Mouse (Mus musculus) lung, postnatal 0 days (tissue): ENCODE measurements around the gene Dlgap3. TPM values are rescaled to one million over a fixed set of nuclear protein-coding genes. Genes with fewer than 3 reads are reported as not detected.

ENCODE experiments used
- ATAC-seq: fragments of 200-750 bp; cut with Nextera tagmentation; 2 replicates; pipeline ENCODE4 v1.8.0; 2017; ENCODE audit warnings: moderate library complexity
- DNase-seq: peaks from one replicate; pipeline ENCODE4 v3.0.0-alpha.2; 2016; ENCODE audit warnings: low spot score
- H3K27ac ChIP-seq: fragments of 300-500 bp; sonication (generic); 2 replicates; pipeline ENCODE4 v1.5.1; 2014; ENCODE audit warnings: antibody characterized with exemption, mild to moderate bottlenecking, low read length, mixed read lengths
- H3K27me3 ChIP-seq: fragments of 300-500 bp; sonication (generic); replicated peaks from 2 replicates; pipeline ENCODE4 v1.6.1; 2014; ENCODE audit warnings: low read length, mixed read lengths; ENCODE audit not compliant: insufficient read depth
- H3K36me3 ChIP-seq: fragments of 300-500 bp; sonication (generic); 2 replicates; pipeline ENCODE4 v1.6.1; 2014; ENCODE audit warnings: low read length, mixed read lengths; ENCODE audit not compliant: insufficient read depth
- H3K4me1 ChIP-seq: fragments of 300-500 bp; sonication (generic); 2 replicates; pipeline ENCODE4 v1.6.1; 2014; ENCODE audit warnings: antibody characterized with exemption, low read depth, low read length, mixed read lengths; ENCODE audit not compliant: insufficient read depth
- H3K4me2 ChIP-seq: fragments of 300-500 bp; sonication (generic); replicated peaks from 2 replicates; pipeline ENCODE4 v1.6.1; 2014; ENCODE audit warnings: low read depth, mild to moderate bottlenecking, low read length, moderate library complexity, mixed read lengths
- H3K4me3 ChIP-seq: fragments of 300-500 bp; sonication (generic); 2 replicates; pipeline ENCODE4 v1.5.1; 2014; ENCODE audit warnings: low read depth, low read length
- H3K9ac ChIP-seq: fragments of 300-500 bp; sonication (generic); replicated peaks from 2 replicates; pipeline ENCODE4 v1.6.1; 2014; ENCODE audit warnings: low read depth, mild to moderate bottlenecking
- H3K9me3 ChIP-seq: fragments of 300-500 bp; sonication (generic); 2 replicates; pipeline ENCODE4 v1.6.1; 2016; ENCODE audit warnings: low read length, mixed read lengths
- CTCF ChIP-seq: IDR thresholded peaks from 2 replicates; pipeline ENCODE4 v1.5.1; 2016; ENCODE audit warnings: antibody characterized with exemption, mild to moderate bottlenecking
- EP300 ChIP-seq: IDR thresholded peaks from 2 replicates; pipeline ENCODE4 v1.6.1; 2016; ENCODE audit warnings: antibody characterized with exemption, mild to moderate bottlenecking, control low read depth
- WGBS: fragments of 180-500 bp; shearing (Covaris S2); extraction: QIAGEN DNeasy Blood & Tissue Kit; methylation state at CpG from one replicate; pipeline ENCODE4 v1.1.7; 2014; 5-methylcytosine and 5-hydroxymethylcytosine counted together
- polyA plus RNA-seq: library from polyadenylated mRNA; unstranded; fragments of >200 nt; fragmentation: Nextera tagmentation; extraction: Ambion mirVana; gene quantifications from 2 replicates; pipeline ENCODE4 v1.2.1, GENCODE M21; 2015

Dlgap3 gene
- polyA plus RNA-seq, 1 experiment from 2014 or later: 0.10 TPM

DNA sequence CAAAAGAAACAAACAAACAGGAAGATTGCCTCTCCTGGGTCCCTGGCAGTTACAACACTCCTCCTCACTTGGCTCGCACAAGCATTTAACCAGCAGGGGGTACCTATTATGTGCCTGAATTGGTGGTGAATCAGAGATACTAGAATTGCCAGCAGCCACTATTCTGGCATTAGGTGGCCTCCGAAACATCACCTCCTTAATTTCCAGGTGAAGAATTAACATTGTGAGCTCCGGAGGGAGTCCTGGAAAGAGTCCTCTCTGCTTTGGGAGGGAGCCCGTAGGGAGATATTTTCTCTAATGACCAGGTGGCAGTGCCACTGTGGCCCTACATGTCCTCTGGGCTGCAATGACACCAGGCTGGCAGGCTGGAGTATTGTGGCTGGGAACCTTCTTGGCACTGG, 47.2 kb downstream of the Dlgap3 start:
- H3K27ac ChIP-seq: no peak overlapping the region
- H3K4me1 ChIP-seq: no peaks in the 10 kb centered on the region
- no peak for TF ChIP-seq CTCF
- no peak for TF ChIP-seq EP300
- peaks cover 4% of the 10 kb centered on the region for H3K27me3 ChIP-seq
- H3K4me2 ChIP-seq: no peak overlapping the region
- DNase-seq: no peak
- WGBS: 75% methylated on average over 4 of the region's 4 CpGs
- no peak overlapping the region for H3K4me3 ChIP-seq
- no peaks in the 10 kb centered on the region for H3K36me3 ChIP-seq
- H3K9me3 ChIP-seq: no peaks in the 10 kb centered on the region
- no peak overlapping the region for H3K9ac ChIP-seq
- ATAC-seq: no peak

DNA sequence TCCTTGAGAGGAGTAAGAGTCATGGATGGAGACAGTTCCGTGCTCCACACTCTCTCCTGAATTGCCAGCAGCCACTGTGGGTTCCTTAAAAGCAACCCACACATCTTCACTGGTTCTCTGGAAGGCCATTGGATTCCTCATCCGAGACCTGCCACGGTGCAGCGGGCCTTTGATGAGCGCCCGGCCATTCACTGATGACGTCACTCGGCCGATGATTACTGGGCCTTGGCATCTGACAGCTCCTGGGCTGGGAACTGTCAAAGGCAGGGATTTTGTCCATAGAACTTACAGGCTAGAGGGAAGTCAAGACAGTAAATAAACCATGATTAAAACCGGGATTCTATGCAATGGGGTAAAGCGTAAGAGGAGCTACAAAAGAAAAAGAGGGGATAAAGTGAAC, 48.0 kb downstream of the Dlgap3 start:
- Histone ChIP-seq H3K36me3 (no peaks in the 10 kb centered on the region), H3K9ac (no peak overlapping the region), H3K4me2 (no peak overlapping the region), H3K4me3 (no peak overlapping the region), H3K27me3 (peaks cover 4% of the 10 kb centered on the region), H3K27ac (no peak overlapping the region), H3K4me1 (no peaks in the 10 kb centered on the region), H3K9me3 (no peaks in the 10 kb centered on the region)
- TF ChIP-seq CTCF (no peak), EP300 (no peak)
- no peak for ATAC-seq
- no peak for DNase-seq
- WGBS: 64% methylated on average over 11 of the region's 11 CpGs

DNA sequence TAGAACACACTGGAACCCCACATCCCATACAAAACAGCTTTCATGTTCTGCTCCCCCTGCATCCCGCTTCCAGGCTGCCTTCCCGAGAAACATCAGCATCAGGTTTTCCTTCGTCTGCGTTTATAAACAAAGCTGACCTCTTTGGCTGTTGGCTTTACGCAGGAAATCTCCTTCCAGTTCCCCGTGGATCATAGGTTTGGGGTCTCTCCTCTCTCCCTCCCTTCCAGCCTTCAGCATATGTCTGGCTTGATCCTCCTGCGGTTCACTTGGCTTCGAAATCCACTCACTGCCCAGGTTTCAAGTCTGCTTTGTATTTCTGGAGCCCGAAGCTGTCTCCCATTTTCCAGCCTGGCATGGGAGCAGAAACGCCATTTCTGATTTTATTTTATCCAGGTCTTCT, 54.3 kb downstream of the Dlgap3 start:
- H3K9me3 ChIP-seq: no peaks in the 10 kb centered on the region
- no peaks in the 10 kb centered on the region for H3K4me1 ChIP-seq
- ATAC-seq (no peak), DNase-seq (no peak)
- H3K27me3 ChIP-seq: 0 out of 2 replicates have a peak, but pooled peaks cover 2% of the 10 kb centered on the region
- no peak overlapping the region for H3K27ac ChIP-seq
- no peaks in the 10 kb centered on the region for H3K36me3 ChIP-seq
- WGBS: 29% methylated on average over 10 of the region's 10 CpGs
- no peak overlapping the region for H3K4me2 ChIP-seq
- no peak overlapping the region for H3K9ac ChIP-seq
- TF ChIP-seq CTCF (no peak), EP300 (no peak)
- H3K4me3 ChIP-seq: no peak overlapping the region

DNA sequence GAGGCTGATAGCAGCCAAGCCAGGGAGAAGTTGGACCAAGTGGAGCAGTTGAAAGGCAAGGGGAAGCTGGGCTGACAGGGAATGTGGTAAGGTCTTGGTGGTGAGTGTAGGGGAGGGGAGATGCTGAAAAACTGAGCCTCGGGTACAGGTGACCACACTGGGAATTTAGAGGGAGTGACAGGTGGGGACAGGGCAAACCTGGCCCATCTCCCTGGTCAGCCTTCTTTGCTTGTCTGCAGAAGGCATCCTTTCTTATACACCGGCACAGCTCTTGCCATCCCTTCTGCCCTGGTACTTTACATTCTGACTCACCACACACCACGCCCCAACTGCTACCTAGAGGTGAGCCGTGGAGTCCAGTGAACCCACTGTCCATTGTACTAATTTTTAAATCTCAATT, 54.8 kb downstream of the Dlgap3 start:
- no peaks in the 10 kb centered on the region for H3K4me1 ChIP-seq
- 0 out of 2 replicates have a peak, but pooled peaks cover 2% of the 10 kb centered on the region for H3K27me3 ChIP-seq
- H3K9ac ChIP-seq: no peak overlapping the region
- H3K9me3 ChIP-seq: no peaks in the 10 kb centered on the region
- no peak for TF ChIP-seq CTCF
- no peak for TF ChIP-seq EP300
- H3K4me3 ChIP-seq: no peak overlapping the region
- no peak overlapping the region for H3K4me2 ChIP-seq
- DNase-seq: no peak
- ATAC-seq: no peak
- H3K36me3 ChIP-seq: no peaks in the 10 kb centered on the region
- 55% methylated on average over 4 of the region's 4 CpGs for WGBS
- H3K27ac ChIP-seq: no peak overlapping the region

DNA sequence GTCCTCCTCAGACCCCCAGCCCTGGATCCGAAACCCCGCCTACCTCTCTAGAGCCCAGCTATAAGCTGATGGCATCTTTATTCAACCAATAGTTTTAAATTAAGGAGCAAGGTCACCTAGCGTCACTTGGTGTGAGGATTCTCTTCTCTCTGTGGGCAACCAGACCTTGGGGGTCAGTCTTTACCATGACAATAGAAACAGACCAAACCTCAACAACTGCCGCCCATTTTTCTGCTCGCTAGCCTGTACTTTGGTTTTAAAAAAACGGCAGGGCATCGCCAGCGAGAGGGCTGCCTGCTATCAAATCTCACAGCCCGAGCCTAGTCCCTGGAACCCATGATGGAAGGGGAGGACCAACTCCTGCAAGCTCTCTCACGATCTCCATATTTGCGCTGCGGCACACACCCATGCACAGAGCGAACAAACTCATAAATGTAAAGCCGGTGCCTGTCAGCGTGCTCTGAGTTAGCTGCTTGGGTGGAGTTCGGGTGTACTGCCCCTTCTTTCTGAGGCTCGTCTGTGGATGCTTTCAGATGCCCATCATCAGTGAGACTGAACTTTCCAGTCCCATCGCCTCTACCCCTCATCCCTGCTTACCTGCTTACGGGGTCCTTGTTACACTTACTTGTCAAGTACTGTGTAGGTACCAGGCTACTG, 55.6 kb downstream of the Dlgap3 start:
- H3K9me3 ChIP-seq: no peaks in the 10 kb centered on the region
- 28% methylated on average over 19 of the region's 19 CpGs for WGBS
- DNase-seq (no peak), ATAC-seq (no peak)
- 0 out of 2 replicates have a peak, but pooled peaks cover 2% of the 10 kb centered on the region for H3K27me3 ChIP-seq
- H3K9ac ChIP-seq: no peak overlapping the region
- no peaks in the 10 kb centered on the region for H3K36me3 ChIP-seq
- TF ChIP-seq EP300 (no peak), CTCF (no peak)
- no peak overlapping the region for H3K4me3 ChIP-seq
- H3K4me2 ChIP-seq: no peak overlapping the region
- H3K27ac ChIP-seq: no peak overlapping the region
- no peaks in the 10 kb centered on the region for H3K4me1 ChIP-seq

DNA sequence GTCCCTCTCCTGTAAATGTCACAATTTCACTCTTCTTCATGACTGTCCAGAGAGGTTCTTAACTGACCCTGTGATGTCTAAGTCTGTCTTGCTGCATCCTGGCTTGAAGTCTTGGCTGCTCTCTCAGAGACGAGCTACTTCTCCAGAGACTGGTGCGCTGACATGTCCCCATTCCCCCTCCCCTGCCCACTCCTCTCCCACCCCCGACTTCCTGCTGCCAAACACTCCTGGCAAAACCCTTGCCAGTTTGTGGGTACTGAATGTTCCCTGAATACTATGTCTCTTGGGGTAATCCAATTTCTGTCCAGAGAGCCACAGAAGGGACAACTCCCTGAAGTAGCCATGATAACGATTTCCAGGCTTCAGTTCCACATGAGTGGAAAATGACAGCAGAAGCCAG, 57.1 kb downstream of the Dlgap3 start:
- no peak for ATAC-seq
- Histone ChIP-seq H3K4me3 (no peak overlapping the region), H3K9ac (no peak overlapping the region), H3K27ac (no peak overlapping the region), H3K27me3 (0 out of 2 replicates have a peak, but pooled peaks cover 2% of the 10 kb centered on the region), H3K4me2 (no peak overlapping the region), H3K36me3 (no peaks in the 10 kb centered on the region), H3K9me3 (no peaks in the 10 kb centered on the region), H3K4me1 (no peaks in the 10 kb centered on the region)
- no peak for TF ChIP-seq CTCF
- no peak for TF ChIP-seq EP300
- 55% methylated on average over 4 of the region's 4 CpGs for WGBS
- DNase-seq: no peak
